Mouse (Mus musculus) kidney, adult 2 months (tissue): ENCODE measurements around the gene Vcam1. TPM values are rescaled to one million over a fixed set of nuclear protein-coding genes. Genes with fewer than 3 reads are reported as not detected.

Experiments
- DNase-seq: peaks from one replicate; pipeline ENCODE4 v3.0.0; 2021
- H3K27ac ChIP-seq: fragments of 200-500 bp; 2 replicates; pipeline ENCODE4 v1.5.1; 2012; ENCODE audit warnings: low read depth, low read length, control low read depth, inconsistent platforms; ENCODE audit not compliant: insufficient read depth
- H3K27me3 ChIP-seq: fragments of 200-500 bp; replicated peaks from 2 replicates; pipeline ENCODE4 v1.6.1; 2012; ENCODE audit warnings: mild to moderate bottlenecking, moderate library complexity, low read length, inconsistent platforms; ENCODE audit not compliant: control insufficient read depth, insufficient read depth
- H3K36me3 ChIP-seq: fragments of 200-500 bp; 2 replicates; pipeline ENCODE4 v1.6.1; 2012; ENCODE audit warnings: mild to moderate bottlenecking, moderate library complexity, low read length, inconsistent platforms; ENCODE audit not compliant: control insufficient read depth, insufficient read depth
- H3K4me1 ChIP-seq: fragments of 200-500 bp; 2 replicates; pipeline ENCODE4 v1.6.1; 2011; ENCODE audit warnings: low read length; ENCODE audit not compliant: control insufficient read depth, insufficient read depth
- H3K4me3 ChIP-seq: fragments of 200-500 bp; 2 replicates; pipeline ENCODE4 v1.5.1; 2011; ENCODE audit warnings: mild to moderate bottlenecking, low read depth, low read length, control low read depth; ENCODE audit not compliant: insufficient read depth
- CTCF ChIP-seq: fragments of 200-500 bp; conservative IDR thresholded peaks from 2 replicates; pipeline ENCODE4 v1.5.1; 2011; ENCODE audit warnings: low read depth, mild to moderate bottlenecking, control low read depth, low read length, moderate library complexity, mixed read lengths; ENCODE audit not compliant: insufficient read depth, insufficient read length
- POLR2A ChIP-seq: fragments of 200-500 bp; IDR thresholded peaks from one replicate; pipeline ENCODE4 v1.6.1; 2011; ENCODE audit warnings: low read depth, low read length, control low read depth
- WGBS: fragments of 180-500 bp; shearing (Covaris S2); methylation state at CpG from one replicate; pipeline ENCODE4 v1.1.7; 2018; 5-methylcytosine and 5-hydroxymethylcytosine counted together
- polyA plus RNA-seq: library from polyadenylated mRNA; depleted of rRNA; stranded (reverse); fragments of >200 nt; gene quantifications from 2 replicates; pipeline ENCODE4 v1.2.3, GENCODE M21; 2012

Gene Vcam1
- polyA plus RNA-seq, 1 experiment = 7.5 TPM

GRCm38 (mm10) chr3:116139000-116139399 lies 9.5 kb upstream of the Vcam1 start:
- TF ChIP-seq CTCF (no peak), POLR2A (no peak)
- 82% methylated on average over 5 of the region's 5 CpGs for WGBS
- no peaks in the 10 kb centered on the region for H3K27me3 ChIP-seq
- no peak overlapping the region for H3K4me3 ChIP-seq
- H3K4me1 ChIP-seq = no peaks in the 10 kb centered on the region
- no peaks in the 10 kb centered on the region for H3K36me3 ChIP-seq
- DNase-seq = no peak
- no peak overlapping the region for H3K27ac ChIP-seq

- TF ChIP-seq CTCF (no peak), POLR2A (no peak)
- WGBS = 61% methylated on average over 5 of the region's 5 CpGs
- Histone ChIP-seq H3K36me3 (no peaks in the 10 kb centered on the region), H3K27ac (no peak overlapping the region), H3K4me1 (no peaks in the 10 kb centered on the region), H3K27me3 (no peaks in the 10 kb centered on the region), H3K4me3 (no peak overlapping the region)
- DNase-seq = no peak
Observed at GRCm38 (mm10) chr3:116138081-116138480, 8.6 kb upstream of the Vcam1 start.

GRCm38 (mm10) chr3:116133363-116133762 lies 3.9 kb upstream of the Vcam1 start:
- H3K36me3 ChIP-seq = no peaks in the 10 kb centered on the region
- DNase-seq = no peak
- H3K4me1 ChIP-seq = no peaks in the 10 kb centered on the region
- TF ChIP-seq POLR2A (no peak), CTCF (no peak)
- no peaks in the 10 kb centered on the region for H3K27me3 ChIP-seq
- no peak overlapping the region for H3K27ac ChIP-seq
- no peak overlapping the region for H3K4me3 ChIP-seq
- WGBS = 65% methylated on average over 5 of the region's 5 CpGs

- no peak overlapping the region for H3K27ac ChIP-seq
- H3K4me3 ChIP-seq = no peak overlapping the region
- no peak for DNase-seq
- no peaks in the 10 kb centered on the region for H3K4me1 ChIP-seq
- no peaks in the 10 kb centered on the region for H3K36me3 ChIP-seq
- H3K27me3 ChIP-seq = no peaks in the 10 kb centered on the region
- TF ChIP-seq POLR2A (no peak), CTCF (no peak)
- WGBS = 92% methylated on average over 3 of the region's 3 CpGs
Observed at GRCm38 (mm10) chr3:116130711-116131110, 1.2 kb upstream of the Vcam1 start.

- Histone ChIP-seq H3K4me3 (no peak overlapping the region), H3K4me1 (no peaks in the 10 kb centered on the region)
- WGBS = 58% methylated on average over 4 of the region's 4 CpGs
Observed at GRCm38 (mm10) chr3:116129841-116130595, 530 bp upstream of the Vcam1 start.

GRCm38 (mm10) chr3:116128311-116129204 lies 930 bp downstream of the Vcam1 start:
- Histone ChIP-seq H3K4me3 (peak overlapping the region; percentile 34), H3K4me1 (no peaks in the 10 kb centered on the region), H3K27me3 (no peaks in the 10 kb centered on the region), H3K27ac (no peak overlapping the region), H3K36me3 (no peaks in the 10 kb centered on the region)
- DNase-seq = no peak
- WGBS = 46% methylated on average over 18 of the region's 18 CpGs
- TF ChIP-seq CTCF (no peak), POLR2A (no peak)

More at GRCm38 (mm10) chr3:116129841-116130595, 530 bp upstream of the Vcam1 start:
- H3K27me3 ChIP-seq = no peaks in the 10 kb centered on the region
- H3K36me3 ChIP-seq = no peaks in the 10 kb centered on the region
- TF ChIP-seq CTCF (no peak), POLR2A (no peak)
- no peak overlapping the region for H3K27ac ChIP-seq
- no peak for DNase-seq

- Histone ChIP-seq H3K4me1 (no peaks in the 10 kb centered on the region), H3K27ac (no peak overlapping the region), H3K4me3 (no peak overlapping the region), H3K36me3 (no peaks in the 10 kb centered on the region), H3K27me3 (no peaks in the 10 kb centered on the region)
- DNase-seq = no peak
- TF ChIP-seq POLR2A (no peak), CTCF (no peak)
- 72% methylated on average over 3 of the region's 3 CpGs for WGBS
Observed at GRCm38 (mm10) chr3:116127836-116128235, 1.7 kb downstream of the Vcam1 start.
